Mouse (Mus musculus): Measurements from ENCODE around the gene Dusp14.

The Dusp14 gene

GRCm38 (mm10) chr11:84066927-84067645 is 2.0 kb downstream of the Dusp14 start:
- DNase-seq (ENCODE audit: low spot score in 2 of 2): peak; percentile 21 to 35

GRCm38 (mm10) chr11:84066071-84066481 is 3.0 kb downstream of the Dusp14 start:
- no peak for DNase-seq (ENCODE audit: low spot score in 2 of 2)

- DNase-seq (ENCODE audit: low spot score in 2 of 2): no peak
Measured at GRCm38 (mm10) chr11:84063631-84064209, 5.3 kb downstream of the Dusp14 start.

GRCm38 (mm10) chr11:84062805-84063204 is 6.3 kb downstream of the Dusp14 start:
- DNase-seq (ENCODE audit: low spot score in 2 of 2): peak; percentile 22 to 30

- no peak for DNase-seq (ENCODE audit: low spot score in 2 of 2)
Measured at GRCm38 (mm10) chr11:84061881-84062280, 7.2 kb downstream of the Dusp14 start.

GRCm38 (mm10) chr11:84060635-84061034 is 8.4 kb downstream of the Dusp14 start:
- no peak for DNase-seq (ENCODE audit: low spot score in 2 of 2)

GRCm38 (mm10) chr11:84059784-84060183 is 9.3 kb downstream of the Dusp14 start:
- no peak for DNase-seq (ENCODE audit: low spot score in 2 of 2)

- no peak for DNase-seq (ENCODE audit: low spot score in 2 of 2)
Measured at GRCm38 (mm10) chr11:84057418-84057817, 11.6 kb downstream of the Dusp14 start.

- DNase-seq (ENCODE audit: low spot score in 2 of 2): no peak
Measured at GRCm38 (mm10) chr11:84053524-84054163, 15.4 kb downstream of the Dusp14 start.

- no peak for DNase-seq (ENCODE audit: low spot score in 2 of 2)
Measured at GRCm38 (mm10) chr11:84053055-84053454, 16.0 kb downstream of the Dusp14 start.

- DNase-seq (ENCODE audit: low spot score in 2 of 2): no peak
Measured at GRCm38 (mm10) chr11:84048411-84048810, 20.6 kb downstream of the Dusp14 start.

- no peak for DNase-seq (ENCODE audit: low spot score in 2 of 2)
Measured at GRCm38 (mm10) chr11:84047270-84047669, 21.8 kb downstream of the Dusp14 start.

GRCm38 (mm10) chr11:84044988-84045387 is 24.1 kb downstream of the Dusp14 start:
- DNase-seq (ENCODE audit: low spot score in 2 of 2): no peak

GRCm38 (mm10) chr11:84042808-84043762 is 26.0 kb downstream of the Dusp14 start:
- no peak for DNase-seq (ENCODE audit: low spot score in 2 of 2)

- no peak for DNase-seq (ENCODE audit: low spot score in 2 of 2)
Measured at GRCm38 (mm10) chr11:84040621-84041020, 28.4 kb downstream of the Dusp14 start.

GRCm38 (mm10) chr11:84033671-84034070 is 35.4 kb downstream of the Dusp14 start:
- DNase-seq (ENCODE audit: low spot score in 2 of 2): no peak

GRCm38 (mm10) chr11:84032559-84032958 is 36.5 kb downstream of the Dusp14 start:
- no peak for DNase-seq (ENCODE audit: low spot score in 2 of 2)

- DNase-seq (ENCODE audit: low spot score in 2 of 2): peak in 1 of 2 experiments; percentile 26
Measured at GRCm38 (mm10) chr11:84031971-84032370, 37.1 kb downstream of the Dusp14 start.

GRCm38 (mm10) chr11:84028271-84029028 is 40.6 kb downstream of the Dusp14 start:
- DNase-seq (ENCODE audit: low spot score in 2 of 2): peak; percentile 78 to 84

- no peak for DNase-seq (ENCODE audit: low spot score in 2 of 2)
Measured at GRCm38 (mm10) chr11:84027231-84027630, 41.8 kb downstream of the Dusp14 start.

Measured in heart, adult 9 months (tissue).